Mouse (Mus musculus): Measurements from ENCODE around the gene Fkbp9.

DNA sequence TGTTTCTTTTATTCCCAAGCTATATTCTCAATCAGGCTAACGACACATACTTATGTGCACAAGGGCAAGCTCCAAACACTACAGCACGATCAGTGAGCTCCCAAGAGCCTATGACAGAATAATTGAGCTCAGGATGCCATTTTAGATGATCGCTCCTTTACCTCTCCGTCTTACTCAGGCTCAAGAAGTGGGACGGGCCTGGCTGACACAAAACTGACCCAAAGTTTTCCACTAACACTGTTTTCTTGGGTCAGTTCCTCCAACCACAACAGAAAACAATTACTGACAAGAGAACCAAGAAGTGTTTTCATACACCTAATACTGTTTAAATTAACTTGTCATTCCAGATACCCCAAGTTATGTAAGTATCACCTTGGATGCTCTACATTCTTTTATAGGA lies 37.0 kb upstream of the Fkbp9 start:
- TF ChIP-seq POLR2A (IDR thresholded peaks at IDR 0.05; ENCODE audit: borderline replicate concordance, insufficient read depth, low read length) (no peak), CTCF (IDR thresholded peaks at IDR 0.05; ENCODE audit: borderline replicate concordance, insufficient read depth, low read depth, low read length) (no peak)

Data from cerebellum, adult 2 months (tissue).